Mouse (Mus musculus) lung, postnatal 0 days (tissue): ENCODE data around the gene Arhgef25. TPM values are rescaled to one million over a fixed set of nuclear protein-coding genes. Genes with fewer than 3 reads are reported as not detected.

Source experiments
- ATAC-seq: fragments of 200-750 bp; cut with Nextera tagmentation; 2 replicates; pipeline ENCODE4 v1.8.0; 2017; ENCODE audit warnings: moderate library complexity
- DNase-seq: peaks from one replicate; pipeline ENCODE4 v3.0.0-alpha.2; 2016; ENCODE audit warnings: low spot score
- H3K27ac ChIP-seq: fragments of 300-500 bp; sonication (generic); 2 replicates; pipeline ENCODE4 v1.5.1; 2014; ENCODE audit warnings: antibody characterized with exemption, mild to moderate bottlenecking, low read length, mixed read lengths
- H3K27me3 ChIP-seq: fragments of 300-500 bp; sonication (generic); replicated peaks from 2 replicates; pipeline ENCODE4 v1.6.1; 2014; ENCODE audit warnings: low read length, mixed read lengths; ENCODE audit not compliant: insufficient read depth
- H3K36me3 ChIP-seq: fragments of 300-500 bp; sonication (generic); 2 replicates; pipeline ENCODE4 v1.6.1; 2014; ENCODE audit warnings: low read length, mixed read lengths; ENCODE audit not compliant: insufficient read depth
- H3K4me1 ChIP-seq: fragments of 300-500 bp; sonication (generic); 2 replicates; pipeline ENCODE4 v1.6.1; 2014; ENCODE audit warnings: antibody characterized with exemption, low read depth, low read length, mixed read lengths; ENCODE audit not compliant: insufficient read depth
- H3K4me2 ChIP-seq: fragments of 300-500 bp; sonication (generic); replicated peaks from 2 replicates; pipeline ENCODE4 v1.6.1; 2014; ENCODE audit warnings: low read depth, mild to moderate bottlenecking, low read length, moderate library complexity, mixed read lengths
- H3K4me3 ChIP-seq: fragments of 300-500 bp; sonication (generic); 2 replicates; pipeline ENCODE4 v1.5.1; 2014; ENCODE audit warnings: low read depth, low read length
- H3K9ac ChIP-seq: fragments of 300-500 bp; sonication (generic); replicated peaks from 2 replicates; pipeline ENCODE4 v1.6.1; 2014; ENCODE audit warnings: low read depth, mild to moderate bottlenecking
- H3K9me3 ChIP-seq: fragments of 300-500 bp; sonication (generic); 2 replicates; pipeline ENCODE4 v1.6.1; 2016; ENCODE audit warnings: low read length, mixed read lengths
- CTCF ChIP-seq: IDR thresholded peaks from 2 replicates; pipeline ENCODE4 v1.5.1; 2016; ENCODE audit warnings: antibody characterized with exemption, mild to moderate bottlenecking
- EP300 ChIP-seq: IDR thresholded peaks from 2 replicates; pipeline ENCODE4 v1.6.1; 2016; ENCODE audit warnings: antibody characterized with exemption, mild to moderate bottlenecking, control low read depth
- WGBS: fragments of 180-500 bp; shearing (Covaris S2); extraction: QIAGEN DNeasy Blood & Tissue Kit; methylation state at CpG from one replicate; pipeline ENCODE4 v1.1.7; 2014; 5-methylcytosine and 5-hydroxymethylcytosine counted together
- polyA plus RNA-seq: library from polyadenylated mRNA; unstranded; fragments of >200 nt; fragmentation: Nextera tagmentation; extraction: Ambion mirVana; gene quantifications from 2 replicates; pipeline ENCODE4 v1.2.1, GENCODE M21; 2015

Gene Arhgef25
- polyA plus RNA-seq, 1 experiment from 2014 or later, result 27.9 TPM

GRCm38 (mm10) chr10:127186451-127186850 is 3.4 kb downstream of the Arhgef25 start:
- DNase-seq (no peak), ATAC-seq (no peak)
- Histone ChIP-seq H3K9me3 (no peaks in the 10 kb centered on the region), H3K4me2 (no peak overlapping the region), H3K9ac (no peak overlapping the region), H3K4me1 (peaks cover 15% of the 10 kb centered on the region; the same call in 1 of the 2 replicates), H3K4me3 (no peak overlapping the region), H3K27me3 (peaks cover 8% of the 10 kb centered on the region), H3K36me3 (no peaks in the 10 kb centered on the region), H3K27ac (no peak overlapping the region)
- TF ChIP-seq EP300, result no peak
- TF ChIP-seq CTCF, result peak; percentile 60
- WGBS, result 69% methylated on average over 1 of the region's 1 CpGs

- Histone ChIP-seq H3K27me3 (peaks cover 17% of the 10 kb centered on the region), H3K9ac (no peak overlapping the region), H3K4me2 (no peak overlapping the region), H3K4me1 (peaks cover 15% of the 10 kb centered on the region; the same call in 1 of the 2 replicates), H3K4me3 (no peak overlapping the region), H3K27ac (no peak overlapping the region), H3K9me3 (no peaks in the 10 kb centered on the region), H3K36me3 (no peaks in the 10 kb centered on the region)
- DNase-seq (no peak), ATAC-seq (no peak)
- 84% methylated on average over 15 of the region's 15 CpGs for WGBS
- TF ChIP-seq CTCF, result no peak
- TF ChIP-seq EP300, result no peak
Measured at GRCm38 (mm10) chr10:127185506-127185905, 4.4 kb downstream of the Arhgef25 start.

GRCm38 (mm10) chr10:127185101-127185500 is 4.8 kb downstream of the Arhgef25 start:
- Histone ChIP-seq H3K9me3 (no peaks in the 10 kb centered on the region), H3K4me1 (peaks cover 17% of the 10 kb centered on the region), H3K27ac (no peak overlapping the region), H3K27me3 (peaks cover 21% of the 10 kb centered on the region), H3K9ac (no peak overlapping the region), H3K36me3 (no peaks in the 10 kb centered on the region), H3K4me3 (no peak overlapping the region), H3K4me2 (no peak overlapping the region)
- no peak for ATAC-seq
- TF ChIP-seq CTCF (no peak), EP300 (no peak)
- 70% methylated on average over 9 of the region's 9 CpGs for WGBS
- DNase-seq, result no peak

- H3K27me3 ChIP-seq, result peaks cover 34% of the 10 kb centered on the region
- TF ChIP-seq CTCF (no peak), EP300 (no peak)
- peaks cover 6% of the 10 kb centered on the region for H3K4me1 ChIP-seq
- 23% methylated on average over 20 of the region's 20 CpGs for WGBS
- 0 out of 2 replicates have a peak, but pooled peaks have one; percentile 26 for ATAC-seq
- H3K9me3 ChIP-seq, result no peaks in the 10 kb centered on the region
- no peak overlapping the region for H3K27ac ChIP-seq
- peak overlapping the region; percentile 8; the same call in 1 of the 2 replicates for H3K4me2 ChIP-seq
- H3K9ac ChIP-seq, result no peak overlapping the region
- H3K36me3 ChIP-seq, result no peaks in the 10 kb centered on the region
- DNase-seq, result no peak
- H3K4me3 ChIP-seq, result no peak overlapping the region
Measured at GRCm38 (mm10) chr10:127183759-127184158, 6.1 kb downstream of the Arhgef25 start.

- peaks cover 4% of the 10 kb centered on the region for H3K4me1 ChIP-seq
- 84% methylated on average over 4 of the region's 4 CpGs for WGBS
- ATAC-seq (no peak), DNase-seq (no peak)
- H3K27ac ChIP-seq, result no peak overlapping the region
- H3K4me3 ChIP-seq, result no peak overlapping the region
- H3K27me3 ChIP-seq, result peaks cover 40% of the 10 kb centered on the region
- no peak overlapping the region for H3K9ac ChIP-seq
- no peaks in the 10 kb centered on the region for H3K36me3 ChIP-seq
- no peaks in the 10 kb centered on the region for H3K9me3 ChIP-seq
- TF ChIP-seq EP300, result no peak
- no peak overlapping the region for H3K4me2 ChIP-seq
Measured at GRCm38 (mm10) chr10:127182624-127183023, 7.3 kb downstream of the Arhgef25 start.

- Histone ChIP-seq H3K4me1 (peaks cover 4% of the 10 kb centered on the region), H3K36me3 (no peaks in the 10 kb centered on the region), H3K4me2 (no peak overlapping the region), H3K27ac (no peak overlapping the region), H3K9me3 (no peaks in the 10 kb centered on the region), H3K4me3 (no peak overlapping the region), H3K9ac (no peak overlapping the region), H3K27me3 (peaks cover 50% of the 10 kb centered on the region)
- ATAC-seq (no peak), DNase-seq (no peak)
- 55% methylated on average over 6 of the region's 6 CpGs for WGBS
- no peak for TF ChIP-seq CTCF
- no peak for TF ChIP-seq EP300
Measured at GRCm38 (mm10) chr10:127181566-127181965, 8.3 kb downstream of the Arhgef25 start.

- H3K36me3 ChIP-seq, result no peaks in the 10 kb centered on the region
- no peak overlapping the region for H3K4me2 ChIP-seq
- no peak for TF ChIP-seq EP300
- no peak for TF ChIP-seq CTCF
- 36% methylated on average over 3 of the region's 3 CpGs for WGBS
- no peak for ATAC-seq
- H3K4me3 ChIP-seq, result no peak overlapping the region
- H3K9ac ChIP-seq, result no peak overlapping the region
- H3K4me1 ChIP-seq, result peaks cover 4% of the 10 kb centered on the region
- no peak overlapping the region for H3K27ac ChIP-seq
- DNase-seq, result no peak
- no peaks in the 10 kb centered on the region for H3K9me3 ChIP-seq
- peaks cover 57% of the 10 kb centered on the region for H3K27me3 ChIP-seq
Measured at GRCm38 (mm10) chr10:127180695-127181047, 9.2 kb downstream of the Arhgef25 start.
